Mouse (Mus musculus) heart, adult 2 months (tissue): ENCODE measurements around the gene Tagln2. TPM values are rescaled to one million over a fixed set of nuclear protein-coding genes. Genes with fewer than 3 reads are reported as not detected.
A peak's percentile ranks its signal among the peaks of the same experiment; 100 is the strongest.

Source experiments
- DNase-seq, 2 experiments: peaks; one replicate each; pipeline ENCODE4 v3.0.0; 2021
- H3K27ac ChIP-seq: fragments of 200-600 bp; 2 replicates; pipeline ENCODE4 v1.8.1; 2022
- H3K27me3 ChIP-seq: fragments of 200-500 bp; 2 replicates; pipeline ENCODE4 v1.6.1; 2012; ENCODE audit warnings: mild to moderate bottlenecking, low read length, inconsistent platforms, mixed read lengths; ENCODE audit not compliant: control insufficient read depth, insufficient read depth
- H3K36me3 ChIP-seq: fragments of 200-500 bp; 2 replicates; pipeline ENCODE4 v1.6.1; 2012; ENCODE audit warnings: low read length, inconsistent platforms; ENCODE audit not compliant: control insufficient read depth, insufficient read depth
- H3K4me1 ChIP-seq: fragments of 200-500 bp; 2 replicates; pipeline ENCODE4 v1.6.1; 2011; ENCODE audit warnings: low read length; ENCODE audit not compliant: control insufficient read depth, insufficient read depth
- H3K4me3 ChIP-seq: fragments of 200-600 bp; 2 replicates; pipeline ENCODE4 v1.8.1; 2022
- H3K79me2 ChIP-seq: fragments of 200-500 bp; replicated peaks from 2 replicates; pipeline ENCODE4 v1.6.1; 2012; ENCODE audit warnings: mild to moderate bottlenecking, inconsistent platforms, low read length, moderate library complexity, mixed read lengths; ENCODE audit not compliant: control insufficient read depth, insufficient read depth
- H3K9ac ChIP-seq: fragments of 200-500 bp; 2 replicates; pipeline ENCODE4 v1.6.1; 2012; ENCODE audit warnings: low read depth, mild to moderate bottlenecking, control low read depth, inconsistent platforms, low read length, mixed read lengths
- CTCF ChIP-seq: fragments of 200-600 bp; IDR thresholded peaks from 2 replicates; pipeline ENCODE4 v1.8.1; 2022; ENCODE audit warnings: antibody characterized with exemption, mild to moderate bottlenecking, moderate library complexity
- EP300 ChIP-seq: fragments of 200-500 bp; IDR thresholded peaks from 2 replicates; pipeline ENCODE4 v1.6.1; 2011; ENCODE audit warnings: low read depth, low read length, control low read depth; ENCODE audit not compliant: insufficient read depth
- POLR2A ChIP-seq: fragments of 200-500 bp; IDR thresholded peaks from 2 replicates; pipeline ENCODE4 v1.6.1; 2011; ENCODE audit warnings: mild to moderate bottlenecking, low read depth, low read length, control low read depth; ENCODE audit not compliant: insufficient read depth
- WGBS: fragments of 180-500 bp; shearing (Covaris S2); methylation state at CpG from one replicate; pipeline ENCODE4 v1.1.7; 2018; 5-methylcytosine and 5-hydroxymethylcytosine counted together
- intact Hi-C: fragments of 180-260 bp; cut with DNase I; formaldehyde crosslinking; loops from one replicate; pipeline ENCODE4 v1.15.1; 2025
- polyA plus RNA-seq: library from polyadenylated mRNA; depleted of rRNA; stranded (reverse); fragments of >200 nt; gene quantifications from 2 replicates; pipeline ENCODE4 v1.2.3, GENCODE M21; 2012
- total RNA-seq, 2 experiments: library from RNA; stranded (reverse); gene quantifications; 2 replicates each; pipeline ENCODE4 v1.2.3; 2021

The Tagln2 gene
- total and polyA plus RNA-seq, 3 experiments: 65.5 to 131 (median 77.8) TPM

DNA sequence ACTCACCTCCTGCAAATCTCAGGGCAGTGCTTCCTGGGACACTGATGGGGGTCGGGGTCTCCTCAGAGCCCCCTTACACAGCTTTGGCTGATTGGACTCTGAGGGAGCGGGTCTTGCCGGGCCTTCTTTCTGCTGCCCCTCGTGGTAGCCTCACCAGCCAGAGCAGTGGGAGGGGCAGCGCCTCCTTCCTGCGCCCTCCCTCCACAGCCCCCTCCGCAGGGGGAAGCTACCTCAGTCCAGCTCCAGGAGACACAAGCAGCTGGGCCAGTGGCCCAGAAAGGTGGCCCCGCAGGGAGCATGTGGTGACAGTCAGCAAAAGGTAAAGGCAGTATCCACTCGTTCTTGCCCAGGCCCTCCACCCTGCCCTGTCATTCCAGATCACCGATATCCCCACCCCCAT lies 2.4 kb upstream of the Tagln2 start:
- no peak overlapping the region for H3K4me3 ChIP-seq
- no peaks in the 10 kb centered on the region for H3K36me3 ChIP-seq
- no peaks in the 10 kb centered on the region for H3K79me2 ChIP-seq
- H3K27ac ChIP-seq: no peak overlapping the region
- intact Hi-C loops: no loop called here
- TF ChIP-seq CTCF: no peak
- TF ChIP-seq EP300: no peak
- TF ChIP-seq POLR2A: no peak
- H3K9ac ChIP-seq: no peak overlapping the region
- WGBS: 69% methylated on average over 10 of the region's 10 CpGs
- DNase-seq: no peak
- H3K4me1 ChIP-seq: peaks cover 4% of the 10 kb centered on the region
- H3K27me3 ChIP-seq: no peaks in the 10 kb centered on the region

DNA sequence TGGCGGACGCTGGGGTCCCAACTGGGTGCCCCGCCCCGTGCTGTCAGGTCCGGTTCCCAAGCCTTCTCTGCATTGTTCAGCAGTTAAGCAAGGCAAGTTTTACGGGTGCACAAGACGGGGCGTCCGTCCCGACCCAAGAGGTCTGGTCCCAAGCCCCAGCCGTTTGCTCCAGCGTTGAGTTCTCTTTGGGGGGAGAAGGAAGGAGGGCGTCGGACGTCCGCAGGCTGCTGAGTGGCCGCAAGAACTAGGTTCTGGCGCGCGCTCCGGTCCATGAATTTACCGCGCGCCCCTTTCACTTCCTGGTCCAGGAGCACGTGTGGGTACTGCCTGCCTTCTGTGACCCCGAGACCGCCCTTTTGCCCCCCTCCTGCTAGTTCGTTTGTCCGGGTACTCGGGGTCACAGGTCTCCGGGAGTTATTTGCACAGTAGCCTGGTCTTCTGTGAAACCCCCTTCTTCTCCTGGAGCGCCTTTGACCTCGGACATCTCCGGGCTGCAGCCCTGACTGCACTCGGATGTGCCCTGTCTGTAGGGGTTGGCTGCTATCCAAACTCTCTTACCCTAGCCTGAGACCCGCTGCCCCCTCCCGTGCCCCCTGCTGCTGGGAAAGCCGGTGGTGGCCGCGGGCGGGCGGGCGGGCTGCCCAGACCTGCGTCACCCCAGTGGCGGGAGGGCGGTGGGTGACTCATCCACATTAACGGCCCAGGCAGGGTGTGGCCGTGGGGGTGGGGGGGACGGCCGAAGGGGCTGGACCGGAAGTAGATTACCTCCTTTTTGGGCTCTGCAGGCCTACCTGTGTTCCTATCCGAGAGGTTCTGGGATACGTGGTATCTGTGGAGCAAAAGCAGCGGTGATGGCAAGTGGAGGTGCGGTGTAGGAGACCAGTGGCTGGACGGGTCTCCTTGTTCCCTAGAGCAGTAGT lies 864 bp downstream of the Tagln2 start:
- 0 out of 2 replicates have a peak, but pooled peaks cover 2% of the 10 kb centered on the region for H3K36me3 ChIP-seq
- no peaks in the 10 kb centered on the region for H3K79me2 ChIP-seq
- peak overlapping the region; percentile 72 for H3K4me3 ChIP-seq
- no peaks in the 10 kb centered on the region for H3K27me3 ChIP-seq
- H3K4me1 ChIP-seq: peaks cover 14% of the 10 kb centered on the region
- DNase-seq: peak; percentile 79 to 83
- intact Hi-C loops: loop anchor here (1.0 kb wide), 2 partner anchors 13 to 25 kb away; no protein-coding TSS in a partner anchor
- H3K27ac ChIP-seq: peak overlapping the region; percentile 96
- TF ChIP-seq CTCF: 0 out of 2 replicates have a peak, but pooled peaks have one; percentile 2
- peak; percentile 39; the same call in 1 of the 2 replicates for TF ChIP-seq POLR2A
- peak; percentile 58; the same call in 1 of the 2 replicates for TF ChIP-seq EP300
- peak overlapping the region; percentile 96 for H3K9ac ChIP-seq
- 2% methylated on average over 56 of the region's 56 CpGs for WGBS

DNA sequence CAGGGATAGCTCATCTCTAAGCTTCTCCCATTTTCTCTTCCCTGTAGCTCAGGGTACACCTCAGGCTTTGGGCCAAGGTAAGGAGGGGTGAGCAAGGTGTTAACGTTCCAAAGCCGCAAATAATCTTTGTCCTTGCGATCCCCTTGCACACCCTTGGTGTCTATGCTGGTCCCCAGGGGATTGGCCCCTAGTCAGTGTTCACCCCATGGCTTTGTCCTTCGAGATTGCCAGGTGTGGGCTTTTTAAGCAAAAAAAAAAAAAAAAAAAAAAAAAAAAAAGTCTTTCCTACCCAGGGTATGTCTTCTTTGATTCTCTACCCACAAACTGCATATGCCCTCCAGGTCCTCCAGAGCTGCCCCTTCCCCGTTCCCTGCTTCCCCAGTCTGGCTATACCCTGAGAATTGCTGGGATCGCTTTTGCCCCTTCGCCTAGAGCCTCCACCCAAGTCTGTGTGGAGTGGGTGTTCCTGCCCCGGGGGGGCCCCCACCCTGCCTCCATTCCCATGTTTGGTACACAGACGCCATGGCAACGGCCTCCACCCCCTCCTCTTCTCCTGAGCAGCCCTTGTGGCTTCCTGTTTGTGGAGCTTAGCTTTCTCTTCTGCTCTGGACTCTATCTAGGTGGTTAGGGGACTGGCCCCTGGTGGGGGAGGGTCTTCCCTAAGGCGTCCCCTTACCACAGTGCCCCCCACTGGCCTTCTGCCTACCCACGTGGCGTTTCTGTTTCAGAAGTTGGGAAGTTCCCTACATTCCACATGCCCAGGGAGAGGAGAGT lies 1.7 kb downstream of the Tagln2 start:
- WGBS: 27% methylated on average over 13 of the region's 13 CpGs
- Histone ChIP-seq H3K27me3 (no peaks in the 10 kb centered on the region), H3K4me3 (peak overlapping the region; percentile 72), H3K36me3 (0 out of 2 replicates have a peak, but pooled peaks cover 2% of the 10 kb centered on the region), H3K27ac (peak overlapping the region; percentile 96), H3K79me2 (no peaks in the 10 kb centered on the region), H3K9ac (peak overlapping the region; percentile 70), H3K4me1 (peaks cover 14% of the 10 kb centered on the region)
- intact Hi-C loops: loop anchor here (1.0 kb wide), 1 partner anchor 12 kb away; no protein-coding TSS in a partner anchor
- DNase-seq: peak; percentile 85 to 91
- TF ChIP-seq CTCF (no peak), EP300 (peak; percentile 26; the same call in 1 of the 2 replicates), POLR2A (peak; percentile 44)

DNA sequence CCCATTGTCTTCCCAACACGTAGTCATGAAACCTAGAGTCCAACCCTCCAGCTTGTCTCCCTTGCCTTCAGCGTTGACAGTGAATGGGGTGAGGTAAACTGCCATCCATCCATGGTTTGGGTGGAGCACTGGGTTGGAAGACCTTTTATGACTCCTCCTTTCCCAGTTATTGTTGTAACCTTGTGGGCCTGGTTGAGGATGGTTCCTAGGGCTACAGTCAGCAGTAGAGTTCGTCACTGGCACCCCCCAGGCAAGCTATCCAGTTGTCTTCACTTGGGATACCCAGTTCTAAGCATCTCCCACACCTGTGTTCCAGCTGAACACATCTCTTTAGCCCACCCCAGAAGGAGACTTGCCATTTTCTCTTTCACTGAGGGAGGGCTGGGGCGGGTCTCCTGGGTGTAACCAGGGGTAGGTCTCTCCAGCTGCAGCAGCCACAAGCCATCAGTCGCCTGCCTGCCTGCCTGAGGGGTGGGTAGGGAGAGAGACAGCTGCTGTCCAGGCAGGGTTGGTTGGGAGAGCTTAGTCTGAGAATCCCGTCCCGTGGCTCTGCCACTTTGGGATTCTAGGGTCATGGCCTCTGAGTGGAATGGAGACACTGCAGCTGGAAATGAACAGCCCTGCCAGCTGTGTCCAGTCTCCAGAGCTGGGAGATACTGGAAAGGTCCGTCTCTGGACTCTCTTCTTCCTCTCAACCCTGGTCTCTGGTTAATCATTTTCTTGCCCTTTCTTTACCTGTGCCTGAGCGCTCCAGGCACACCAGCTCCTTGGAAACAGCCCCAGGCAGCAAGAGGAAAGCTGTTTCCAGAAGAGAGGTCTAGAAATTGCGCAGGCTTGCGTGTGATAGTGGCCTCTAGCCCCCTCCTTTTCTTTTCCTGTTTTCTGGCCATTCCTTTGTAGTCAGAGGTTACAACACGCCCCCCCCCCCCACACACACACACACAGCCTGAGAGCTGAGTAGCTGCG lies 2.6 kb downstream of the Tagln2 start:
- intact Hi-C loops: no loop called here
- DNase-seq: peak; percentile 57 to 66
- peak overlapping the region; percentile 72 for H3K4me3 ChIP-seq
- peak overlapping the region; percentile 50 for H3K9ac ChIP-seq
- peaks cover 5% of the 10 kb centered on the region for H3K36me3 ChIP-seq
- H3K27ac ChIP-seq: peak overlapping the region; percentile 96
- no peaks in the 10 kb centered on the region for H3K79me2 ChIP-seq
- TF ChIP-seq CTCF: no peak
- TF ChIP-seq EP300: no peak
- TF ChIP-seq POLR2A: no peak
- 22% methylated on average over 13 of the region's 13 CpGs for WGBS
- H3K27me3 ChIP-seq: no peaks in the 10 kb centered on the region
- H3K4me1 ChIP-seq: peaks cover 18% of the 10 kb centered on the region
